Mouse (Mus musculus) liver, embryonic 14.5 days (tissue): ENCODE data around the gene Kctd7.

Experiments
- CTCF ChIP-seq: IDR thresholded peaks from 2 replicates; pipeline ENCODE4 v1.5.1; 2016; ENCODE audit warnings: antibody characterized with exemption, low read depth, control low read depth
- EP300 ChIP-seq: IDR thresholded peaks from 2 replicates; pipeline ENCODE4 v1.6.1; 2016; ENCODE audit warnings: antibody characterized with exemption, low read depth

GRCm38 (mm10) chr5:130182541-130182821 lies 37.8 kb downstream of the Kctd7 start:
- TF ChIP-seq CTCF (no peak), EP300 (no peak)
